Mouse (Mus musculus) heart, postnatal 14 days (tissue): ENCODE results near the gene Col4a2. TPM values are rescaled to one million over a fixed set of nuclear protein-coding genes. Genes with fewer than 3 reads are reported as not detected.

Experiments used
- DNase-seq, 2 experiments: peaks; one replicate each; pipeline ENCODE4 v3.0.0; 2021 to 2022
- intact Hi-C: fragments of 180-260 bp; cut with DNase I; formaldehyde crosslinking; loops from one replicate; pipeline ENCODE4 v1.15.1; 2025
- total RNA-seq, 2 experiments: library from RNA; stranded (reverse); gene quantifications; 2 replicates each; pipeline ENCODE4 v1.2.3; 2021

Gene Col4a2
- total RNA-seq, 2 experiments from 2014 or later: 570 to 571 TPM

DNA sequence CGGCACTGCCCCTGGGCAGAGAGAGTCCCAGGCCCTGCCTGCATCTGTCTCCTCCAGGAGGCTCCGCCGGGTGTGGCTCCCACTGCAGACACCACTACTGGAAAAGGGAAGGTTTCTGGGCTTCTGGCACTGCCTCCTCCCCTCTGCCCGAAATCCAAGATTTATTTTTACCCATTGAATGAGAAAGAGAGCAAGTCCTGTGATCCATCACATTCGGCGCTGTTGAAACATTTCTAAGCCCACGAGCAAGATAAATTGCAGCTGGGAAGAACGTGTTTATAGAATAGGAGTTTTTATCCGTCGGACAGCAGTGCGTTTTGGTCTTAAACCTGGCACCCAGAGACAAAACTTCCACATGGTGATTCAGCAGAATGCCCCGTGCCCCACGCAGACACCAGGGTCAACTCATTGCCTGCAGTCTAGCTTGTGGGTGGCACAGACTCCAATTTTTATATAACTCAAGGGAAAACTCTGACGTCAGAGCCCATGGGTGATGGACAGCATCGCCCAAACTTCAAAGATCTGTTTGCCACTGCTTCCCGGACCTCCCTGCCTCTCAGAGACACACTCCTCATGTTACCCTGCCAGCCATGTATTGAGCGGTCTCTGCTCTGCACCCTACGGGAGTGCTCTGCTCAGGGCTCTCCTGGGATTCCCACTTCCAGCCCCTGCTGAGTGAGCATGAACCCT lies 63.3 kb downstream of the Col4a2 start:
- intact Hi-C loops: no loop called here
- DNase-seq: no peak

DNA sequence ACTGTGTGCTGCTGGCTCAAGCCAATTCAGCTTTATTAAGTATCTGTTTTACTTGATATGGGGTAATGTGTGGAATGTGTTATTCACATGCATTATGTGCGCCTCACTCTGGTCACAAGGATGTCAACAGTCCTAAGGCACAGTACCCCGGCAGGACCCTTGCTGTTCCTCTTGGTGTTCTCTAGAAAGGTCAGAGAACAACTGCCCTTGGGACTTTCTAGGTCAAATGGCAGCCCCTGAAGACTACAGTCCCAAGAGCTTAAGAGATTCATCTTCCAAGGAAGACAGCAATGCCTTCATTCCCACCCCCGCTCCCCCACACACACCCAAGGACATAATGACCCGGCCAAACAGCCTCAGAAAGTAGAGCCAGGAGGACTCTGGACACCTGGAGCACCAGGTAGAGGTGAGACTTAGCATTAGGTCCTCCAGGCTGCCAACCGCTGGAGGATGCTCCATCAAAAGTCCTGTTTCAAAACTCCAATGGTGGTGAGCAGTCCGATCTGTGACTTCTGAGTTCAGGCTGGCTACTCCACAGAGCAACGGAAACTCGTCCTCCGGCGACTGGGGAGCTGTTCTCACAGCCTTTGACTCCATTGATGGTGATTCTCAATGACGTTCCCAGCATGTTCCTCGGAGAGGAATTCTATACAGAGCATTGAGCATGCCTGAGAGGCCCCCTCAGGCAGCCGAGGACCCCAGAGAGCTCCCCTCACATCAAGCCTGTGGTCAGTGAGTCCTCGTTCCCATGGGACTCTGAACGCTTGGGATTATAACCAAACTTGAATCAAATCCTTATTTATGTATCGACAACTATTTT lies 65.0 kb downstream of the Col4a2 start:
- no peak for DNase-seq
- intact Hi-C loops: no loop called here

GRCm38 (mm10) chr8:11379590-11379989 lies 67.0 kb downstream of the Col4a2 start:
- DNase-seq: no peak
- intact Hi-C loops: no loop called here

GRCm38 (mm10) chr8:11381544-11381943 lies 68.9 kb downstream of the Col4a2 start:
- intact Hi-C loops: no loop called here
- DNase-seq: no peak

DNA sequence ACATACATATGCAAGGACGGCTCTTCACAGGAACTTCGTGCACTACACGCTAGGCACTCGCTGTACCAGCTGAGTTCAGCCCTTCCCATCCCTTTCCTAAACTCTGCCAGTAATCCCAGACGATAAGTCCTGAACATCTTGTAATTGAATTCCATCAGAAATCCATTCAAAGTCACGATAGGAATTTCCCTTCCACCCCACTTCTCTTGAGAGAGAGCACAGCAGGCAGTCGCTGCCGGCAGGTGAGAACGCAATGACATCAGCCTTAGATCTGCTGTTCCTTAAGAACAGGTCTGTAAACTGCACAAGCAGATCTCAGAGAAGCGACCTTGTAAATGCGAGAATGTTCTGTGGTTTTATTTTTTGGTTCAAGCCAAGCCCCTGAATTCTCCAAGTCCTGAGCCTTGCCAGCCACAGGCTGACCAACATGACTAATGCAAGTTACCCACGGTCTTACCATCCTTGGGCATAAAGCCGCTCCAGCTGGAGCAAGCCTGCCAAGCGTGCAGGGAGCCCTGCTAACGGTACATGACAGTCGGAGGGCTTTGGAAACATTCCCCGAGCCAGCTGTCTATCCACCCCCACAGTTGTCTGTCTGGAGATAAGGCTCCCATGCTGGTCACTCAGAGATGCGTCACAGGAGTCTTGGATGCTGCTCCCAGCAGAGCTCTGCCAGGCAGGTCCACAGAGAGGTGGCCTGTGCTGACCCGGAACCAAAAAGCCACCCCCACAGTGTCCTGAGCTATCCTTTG lies 69.6 kb downstream of the Col4a2 start:
- intact Hi-C loops: no loop called here

DNA sequence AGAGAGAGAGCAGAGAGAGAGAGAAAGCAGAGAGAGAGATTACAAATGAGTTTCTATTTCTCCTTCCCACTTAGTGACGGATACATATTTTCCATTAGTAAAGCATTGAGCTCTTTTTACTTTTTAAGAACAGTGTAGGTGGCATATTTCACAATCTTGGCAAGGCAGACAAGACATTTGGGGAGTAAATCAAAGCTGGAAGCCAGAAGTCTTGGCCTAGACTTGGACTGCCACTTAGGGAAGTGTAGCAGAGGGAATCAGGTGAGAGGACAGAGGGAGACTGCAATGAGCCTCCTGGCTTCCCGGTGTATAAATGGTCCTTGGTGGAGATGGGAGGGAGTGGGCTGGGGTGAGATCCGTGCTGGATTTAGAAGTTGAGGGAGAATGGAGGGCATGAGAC lies 70.3 kb downstream of the Col4a2 start:
- intact Hi-C loops: no loop called here
- no peak for DNase-seq

More for the DNA sequence above, 69.6 kb downstream of the Col4a2 start:
- peak; percentile 73 to 76 for DNase-seq

- intact Hi-C loops: no loop called here
- no peak for DNase-seq
These were observed 70.8 kb downstream of the Col4a2 start for GRCm38 (mm10) chr8:11383379-11383778.

DNA sequence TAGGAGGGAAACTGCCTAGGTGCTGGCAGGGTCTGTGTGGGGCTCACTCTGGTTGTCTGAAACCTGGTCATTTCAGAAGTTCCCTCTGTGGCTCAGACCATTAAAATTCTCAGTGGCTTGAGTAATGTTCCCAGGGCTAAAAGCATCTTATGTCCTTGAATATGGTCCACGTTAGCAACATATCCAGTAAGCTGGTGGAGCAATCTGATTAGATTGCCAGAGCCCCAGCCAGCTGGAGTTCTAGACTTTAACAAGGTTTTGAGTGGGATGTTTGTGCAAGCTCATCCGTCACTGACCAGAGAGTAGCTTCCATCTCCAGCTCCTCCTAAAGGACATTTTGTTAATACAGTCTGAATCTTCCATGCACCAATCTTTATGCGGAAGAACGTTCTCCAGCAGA lies 72.2 kb downstream of the Col4a2 start:
- intact Hi-C loops: loop anchor here (2.0 kb wide), 1 partner anchor 72 kb away; the partner anchor contains the start of genes Col4a1 and Col4a2
- no peak for DNase-seq

GRCm38 (mm10) chr8:11385272-11385905 lies 72.8 kb downstream of the Col4a2 start:
- DNase-seq: no peak
- intact Hi-C loops: loop anchor here (2.0 kb wide), 1 partner anchor 73 kb away; the partner anchor contains the start of genes Col4a1 and Col4a2

DNA sequence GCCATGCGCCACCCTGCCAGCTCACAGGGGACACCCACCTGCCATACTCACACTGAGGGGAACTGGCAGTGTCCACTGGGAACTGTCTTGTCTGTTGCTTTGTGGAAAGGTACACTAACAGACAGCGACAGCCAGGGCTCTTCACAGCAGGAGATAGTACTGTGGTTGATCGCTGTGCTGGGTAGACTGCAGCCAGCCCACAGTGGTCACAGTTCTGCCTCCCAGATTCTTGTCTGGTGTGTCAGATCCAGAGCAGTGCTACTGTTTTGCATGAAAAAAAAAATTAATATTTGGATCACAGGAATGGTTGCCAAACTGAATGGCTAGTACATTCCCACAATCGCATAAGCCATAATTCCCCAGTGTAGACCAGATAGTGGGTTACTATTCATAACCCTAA lies 74.7 kb downstream of the Col4a2 start:
- no peak for DNase-seq
- intact Hi-C loops: no loop called here

GRCm38 (mm10) chr8:11389275-11390050 lies 76.9 kb downstream of the Col4a2 start:
- intact Hi-C loops: no loop called here
- no peak for DNase-seq

- intact Hi-C loops: loop anchor here (1.0 to 2.0 kb wide), 3 partner anchors 42 to 139 kb away; no protein-coding TSS in a partner anchor
- DNase-seq: peak; percentile 83 to 91
These were observed 80.1 kb downstream of the Col4a2 start for GRCm38 (mm10) chr8:11392739-11393138.

DNA sequence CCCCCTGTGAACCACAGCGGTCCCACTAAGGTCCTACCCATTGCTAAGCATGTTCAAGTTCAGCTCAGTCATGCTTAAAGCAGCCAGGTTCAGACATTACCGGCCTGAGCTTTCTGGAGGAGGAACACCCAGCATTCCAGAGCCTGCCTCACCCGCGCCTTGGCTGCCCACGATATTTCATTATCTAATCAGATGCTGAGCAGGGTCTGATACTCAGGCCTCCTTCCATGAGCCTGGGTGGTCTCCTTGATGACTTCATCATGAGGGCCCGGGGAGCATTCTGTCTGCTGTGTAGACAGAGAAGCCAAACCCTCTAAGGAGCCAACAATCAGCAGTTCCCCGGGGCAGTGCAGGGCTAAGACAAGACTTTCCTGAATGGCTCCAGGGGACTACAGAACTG lies 80.6 kb downstream of the Col4a2 start:
- peak in 1 of 2 experiments; percentile 51 for DNase-seq
- intact Hi-C loops: loop anchor here (1.0 to 2.0 kb wide), 2 partner anchors 42 to 80 kb away; no protein-coding TSS in a partner anchor

DNA sequence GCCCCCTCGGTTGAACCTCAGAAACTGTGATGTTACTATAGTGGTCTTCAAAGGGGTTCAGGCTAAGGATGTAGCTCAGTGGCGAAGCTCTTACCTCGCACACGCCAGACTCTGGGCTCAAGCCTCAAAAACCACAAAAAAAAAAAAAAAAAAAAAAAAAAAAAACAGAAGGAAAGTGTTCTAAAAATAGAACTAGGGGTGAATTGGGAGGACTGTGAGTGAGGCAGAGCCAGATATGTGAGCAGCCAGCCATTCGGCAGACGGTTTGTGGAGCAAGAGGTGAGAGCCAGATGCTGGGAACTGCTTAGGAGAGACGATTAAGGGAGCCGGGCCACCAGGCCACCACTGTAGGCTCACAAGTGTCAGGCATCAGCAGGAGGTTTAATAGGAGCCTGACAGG lies 81.0 kb downstream of the Col4a2 start:
- no peak for DNase-seq
- intact Hi-C loops: loop anchor here (1.0 to 2.0 kb wide), 2 partner anchors 43 to 80 kb away; no protein-coding TSS in a partner anchor

DNA sequence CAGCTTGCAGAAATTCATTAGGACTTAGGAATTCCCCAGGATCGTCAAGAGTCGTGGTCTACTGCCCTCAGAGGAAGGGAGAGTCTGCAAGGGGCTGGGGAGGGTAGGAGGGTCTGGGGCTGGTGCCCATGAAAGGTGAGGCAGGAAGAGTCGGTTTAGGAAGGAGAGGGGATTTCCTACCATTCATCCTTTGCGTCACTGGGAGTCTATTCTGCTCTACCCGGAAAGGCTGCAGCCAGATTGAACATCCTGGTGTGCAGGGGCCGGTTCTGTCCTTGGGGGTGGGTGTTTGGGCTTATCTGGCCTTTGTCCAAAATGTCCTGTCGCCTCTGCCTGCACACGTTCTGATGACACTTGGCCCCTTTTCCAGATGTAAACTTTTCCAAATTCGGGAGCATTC lies 82.2 kb downstream of the Col4a2 start:
- intact Hi-C loops: no loop called here
- DNase-seq: no peak

DNA sequence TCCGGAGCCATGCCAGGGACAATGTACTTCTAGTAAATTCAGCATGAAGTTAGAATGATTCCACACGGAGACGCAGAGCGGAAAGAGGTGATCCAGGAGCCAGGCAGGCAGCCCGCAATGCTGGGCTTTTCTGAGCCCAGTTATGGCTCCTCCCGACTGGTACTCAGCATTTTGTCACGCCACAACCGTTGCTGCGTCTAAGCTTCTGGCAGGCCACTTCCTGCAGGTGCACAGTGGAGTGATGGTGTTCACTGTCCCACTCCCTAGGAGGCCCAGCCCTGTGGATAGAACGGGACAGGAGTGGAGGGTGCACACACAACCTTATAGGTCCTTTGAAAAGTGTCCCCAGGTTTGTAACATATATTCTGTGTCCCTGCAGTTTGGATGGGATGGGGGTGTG lies 83.0 kb downstream of the Col4a2 start:
- intact Hi-C loops: no loop called here
- no peak for DNase-seq

GRCm38 (mm10) chr8:11396111-11396510 lies 83.5 kb downstream of the Col4a2 start:
- intact Hi-C loops: no loop called here
- no peak for DNase-seq

- no peak for DNase-seq
- intact Hi-C loops: no loop called here
These were observed 84.5 kb downstream of the Col4a2 start for GRCm38 (mm10) chr8:11397126-11397525.

- intact Hi-C loops: no loop called here
These were observed 87.1 kb downstream of the Col4a2 start for GRCm38 (mm10) chr8:11399706-11400105.

DNA sequence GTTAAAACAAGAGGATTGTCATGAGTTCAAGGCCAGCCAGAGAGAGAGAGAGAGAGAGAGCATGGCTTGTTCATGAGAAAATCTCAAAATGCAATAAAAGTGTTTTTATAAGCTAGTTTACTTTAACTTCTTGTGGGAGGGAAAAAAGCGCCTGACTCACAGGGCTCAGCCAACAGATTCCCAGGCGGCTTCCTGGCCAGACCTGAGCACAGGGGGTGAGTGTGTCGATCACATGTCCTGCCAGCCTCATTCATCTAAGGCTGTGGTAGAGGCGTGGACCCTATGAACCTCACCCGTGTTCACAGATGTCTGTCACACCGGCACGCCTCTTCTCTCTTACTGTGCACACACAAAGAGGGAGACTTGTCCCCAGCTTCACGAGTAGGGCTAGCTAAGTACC lies 87.6 kb downstream of the Col4a2 start:
- intact Hi-C loops: no loop called here
- DNase-seq: no peak

More at GRCm38 (mm10) chr8:11399706-11400105, 87.1 kb downstream of the Col4a2 start:
- DNase-seq: no peak
